Mouse (Mus musculus): ENCODE results near the gene Vmn2r29. TPM values are rescaled to one million over a fixed set of nuclear protein-coding genes. Genes with fewer than 3 reads are reported as not detected.
"Not testable (repeated sequence)": the region's sequence is repeated elsewhere in the genome, so short reads cannot be mapped to it uniquely, and the experiment has no call there.

The Vmn2r29 gene
- 0.11 TPM in 1 of 2 replicates, not detected in the other for polyA plus RNA-seq (2014; fragmentation: Nextera tagmentation; extraction: Ambion mirVana)

GRCm38 (mm10) chr7:7247228-7247627 lies at the start of gene Vmn2r29:
Gene Vmn2r29 (minus strand): TSS chr7:7247328.
- H3K36me3 ChIP-seq (ENCODE audit: control insufficient read depth, insufficient read depth, low read length); H3K9me3 ChIP-seq (ENCODE audit: control insufficient read depth, low read length); ATAC-seq (ENCODE audit: low FRiP score); H3K27me3 ChIP-seq (ENCODE audit: control insufficient read depth, insufficient read depth, low read length); DNase-seq (ENCODE audit: low spot score); H3K27ac ChIP-seq (ENCODE audit: low read depth, low read length); H3K4me2 ChIP-seq (replicated peaks; ENCODE audit: low read depth, low read length); H3K4me3 ChIP-seq (ENCODE audit: low read depth, low read length); H3K4me1 ChIP-seq (replicated peaks; ENCODE audit: control insufficient read depth, insufficient read depth, low read length); H3K9ac ChIP-seq (ENCODE audit: low read depth, low read length): not testable (repeated sequence)
- no CpG with 5 or more reads among the region's 1 CpGs for WGBS

GRCm38 (mm10) chr7:7295595-7295994 lies 48.5 kb upstream of the Vmn2r29 start:
- H3K27ac ChIP-seq (ENCODE audit: low read depth, low read length): no peak overlapping the region
- no peaks in the 10 kb centered on the region for H3K27me3 ChIP-seq (ENCODE audit: control insufficient read depth, insufficient read depth, low read length)
- H3K4me3 ChIP-seq (ENCODE audit: low read depth, low read length): no peak overlapping the region
- WGBS: 80% methylated on average over 16 of the region's 16 CpGs
- H3K36me3 ChIP-seq (ENCODE audit: control insufficient read depth, insufficient read depth, low read length): 0 out of 2 replicates have a peak, but pooled peaks cover 2% of the 10 kb centered on the region
- ATAC-seq (ENCODE audit: low FRiP score): no peak
- no peaks in the 10 kb centered on the region for H3K9me3 ChIP-seq (ENCODE audit: control insufficient read depth, low read length)
- no peak overlapping the region for H3K4me2 ChIP-seq (replicated peaks; ENCODE audit: low read depth, low read length)
- peak; percentile 55 for DNase-seq (ENCODE audit: low spot score)
- H3K9ac ChIP-seq (ENCODE audit: low read depth, low read length): no peak overlapping the region
- H3K4me1 ChIP-seq (replicated peaks; ENCODE audit: control insufficient read depth, insufficient read depth, low read length): no peaks in the 10 kb centered on the region

GRCm38 (mm10) chr7:7281383-7281782 lies 34.3 kb upstream of the Vmn2r29 start:
- Histone ChIP-seq H3K36me3 (ENCODE audit: control insufficient read depth, insufficient read depth, low read length) (0 out of 2 replicates have a peak, but pooled peaks cover 4% of the 10 kb centered on the region), H3K4me3 (ENCODE audit: low read depth, low read length) (no peak overlapping the region), H3K4me2 (replicated peaks; ENCODE audit: low read depth, low read length) (no peak overlapping the region), H3K27me3 (ENCODE audit: control insufficient read depth, insufficient read depth, low read length) (no peaks in the 10 kb centered on the region), H3K9ac (ENCODE audit: low read depth, low read length) (no peak overlapping the region), H3K27ac (ENCODE audit: low read depth, low read length) (no peak overlapping the region), H3K9me3 (ENCODE audit: control insufficient read depth, low read length) (peaks cover 4% of the 10 kb centered on the region; the same call in 1 of the 2 replicates), H3K4me1 (replicated peaks; ENCODE audit: control insufficient read depth, insufficient read depth, low read length) (no peaks in the 10 kb centered on the region)
- ATAC-seq (ENCODE audit: low FRiP score) (no peak), DNase-seq (ENCODE audit: low spot score) (no peak)
- WGBS: 93% methylated on average over 1 of the region's 1 CpGs

- not testable (repeated sequence) for H3K9ac ChIP-seq (ENCODE audit: low read depth, low read length); H3K4me1 ChIP-seq (replicated peaks; ENCODE audit: control insufficient read depth, insufficient read depth, low read length); H3K27ac ChIP-seq (ENCODE audit: low read depth, low read length); H3K36me3 ChIP-seq (ENCODE audit: control insufficient read depth, insufficient read depth, low read length); H3K27me3 ChIP-seq (ENCODE audit: control insufficient read depth, insufficient read depth, low read length); H3K9me3 ChIP-seq (ENCODE audit: control insufficient read depth, low read length)
- Histone ChIP-seq H3K4me3 (ENCODE audit: low read depth, low read length) (peak within 1 kb of the TSS; percentile 13), H3K4me2 (replicated peaks; ENCODE audit: low read depth, low read length) (0 out of 2 replicates have a peak within 1 kb of the TSS, but pooled peaks have one; percentile 8)
- WGBS: 41% methylated on average over 45 of the region's 45 CpGs
- DNase-seq (ENCODE audit: low spot score) (peak; percentile 78), ATAC-seq (ENCODE audit: low FRiP score) (peak; percentile 100)
These were observed 30.9 kb upstream of the Vmn2r29 start, which contains the start of gene Gm45844 for GRCm38 (mm10) chr7:7277966-7278567. Gene Gm45844 (minus strand): TSS chr7:7278289.

- H3K27me3 ChIP-seq (ENCODE audit: control insufficient read depth, insufficient read depth, low read length); H3K9me3 ChIP-seq (ENCODE audit: control insufficient read depth, low read length); H3K36me3 ChIP-seq (ENCODE audit: control insufficient read depth, insufficient read depth, low read length); H3K9ac ChIP-seq (ENCODE audit: low read depth, low read length); H3K27ac ChIP-seq (ENCODE audit: low read depth, low read length); H3K4me1 ChIP-seq (replicated peaks; ENCODE audit: control insufficient read depth, insufficient read depth, low read length): not testable (repeated sequence)
- H3K4me3 ChIP-seq (ENCODE audit: low read depth, low read length): peak overlapping the region; percentile 13
- DNase-seq (ENCODE audit: low spot score) (peak; percentile 57), ATAC-seq (ENCODE audit: low FRiP score) (peak; percentile 75; the same call in 1 of the 2 replicates)
- 0 out of 2 replicates have a peak overlapping the region, but pooled peaks have one; percentile 8 for H3K4me2 ChIP-seq (replicated peaks; ENCODE audit: low read depth, low read length)
- WGBS: 39% methylated on average over 22 of the region's 24 CpGs
These were observed 30.4 kb upstream of the Vmn2r29 start for GRCm38 (mm10) chr7:7277556-7277955.

- DNase-seq (ENCODE audit: low spot score): peak; percentile 34
- not testable (repeated sequence) for H3K36me3 ChIP-seq (ENCODE audit: control insufficient read depth, insufficient read depth, low read length); ATAC-seq (ENCODE audit: low FRiP score); H3K27ac ChIP-seq (ENCODE audit: low read depth, low read length); H3K9me3 ChIP-seq (ENCODE audit: control insufficient read depth, low read length); H3K4me1 ChIP-seq (replicated peaks; ENCODE audit: control insufficient read depth, insufficient read depth, low read length); H3K27me3 ChIP-seq (ENCODE audit: control insufficient read depth, insufficient read depth, low read length)
- H3K9ac ChIP-seq (ENCODE audit: low read depth, low read length): peak within 1 kb of the TSS; percentile 20; the same call in 1 of the 2 replicates
- 3% methylated on average over 24 of the region's 24 CpGs for WGBS
- H3K4me2 ChIP-seq (replicated peaks; ENCODE audit: low read depth, low read length): peak within 1 kb of the TSS; percentile 43
- peak within 1 kb of the TSS; percentile 37 for H3K4me3 ChIP-seq (ENCODE audit: low read depth, low read length)
These were observed 37.6 kb downstream of the Vmn2r29 start, which contains the start of gene Zfp772 for GRCm38 (mm10) chr7:7209313-7210151. Gene Zfp772 (minus strand): TSS chr7:7209998.

- Histone ChIP-seq H3K9me3 (ENCODE audit: control insufficient read depth, low read length) (no peaks in the 10 kb centered on the region), H3K9ac (ENCODE audit: low read depth, low read length) (no peak overlapping the region), H3K27me3 (ENCODE audit: control insufficient read depth, insufficient read depth, low read length) (no peaks in the 10 kb centered on the region), H3K27ac (ENCODE audit: low read depth, low read length) (no peak overlapping the region), H3K4me3 (ENCODE audit: low read depth, low read length) (peak overlapping the region; percentile 48), H3K4me1 (replicated peaks; ENCODE audit: control insufficient read depth, insufficient read depth, low read length) (no peaks in the 10 kb centered on the region), H3K4me2 (replicated peaks; ENCODE audit: low read depth, low read length) (peak overlapping the region; percentile 23; the same call in 1 of the 2 replicates), H3K36me3 (ENCODE audit: control insufficient read depth, insufficient read depth, low read length) (no peaks in the 10 kb centered on the region)
- peak; percentile 76 for DNase-seq (ENCODE audit: low spot score)
- 15% methylated on average over 18 of the region's 18 CpGs for WGBS
- peak; percentile 97 for ATAC-seq (ENCODE audit: low FRiP score)
These were observed 58.8 kb downstream of the Vmn2r29 start for GRCm38 (mm10) chr7:7188191-7188942.

GRCm38 (mm10) chr7:7187417-7188190 lies 59.5 kb downstream of the Vmn2r29 start:
- Histone ChIP-seq H3K27me3 (ENCODE audit: control insufficient read depth, insufficient read depth, low read length) (no peaks in the 10 kb centered on the region), H3K36me3 (ENCODE audit: control insufficient read depth, insufficient read depth, low read length) (no peaks in the 10 kb centered on the region), H3K4me2 (replicated peaks; ENCODE audit: low read depth, low read length) (peak overlapping the region; percentile 23; the same call in 1 of the 2 replicates), H3K9ac (ENCODE audit: low read depth, low read length) (no peak overlapping the region), H3K27ac (ENCODE audit: low read depth, low read length) (no peak overlapping the region), H3K4me3 (ENCODE audit: low read depth, low read length) (peak overlapping the region; percentile 48), H3K9me3 (ENCODE audit: control insufficient read depth, low read length) (no peaks in the 10 kb centered on the region), H3K4me1 (replicated peaks; ENCODE audit: control insufficient read depth, insufficient read depth, low read length) (no peaks in the 10 kb centered on the region)
- no peak for DNase-seq (ENCODE audit: low spot score)
- peak; percentile 73 for ATAC-seq (ENCODE audit: low FRiP score)
- WGBS: 39% methylated on average over 13 of the region's 13 CpGs
